Mouse (Mus musculus) E14TG2a.4 (cell line): Measurements from ENCODE around the gene Tnrc6a.

Experiments
- CTCF ChIP-seq: conservative IDR thresholded peaks from 2 replicates; pipeline ENCODE4 v1.5.1; 2014; ENCODE audit warnings: low read length
- NANOG ChIP-seq: IDR thresholded peaks from 2 replicates; pipeline ENCODE4 v1.6.1; 2014; ENCODE audit warnings: borderline replicate concordance, low read length, mixed read lengths
- POU5F1 ChIP-seq: IDR thresholded peaks from 2 replicates; pipeline ENCODE4 v1.6.1; 2014; ENCODE audit warnings: low read length, borderline replicate concordance

GRCm38 (mm10) chr7:123129061-123129460 lies 5.4 kb downstream of the Tnrc6a start:
- TF ChIP-seq CTCF = no peak
- no peak for TF ChIP-seq POU5F1
- no peak for TF ChIP-seq NANOG
